Mouse (Mus musculus): ENCODE data around the gene Gm44502.

GRCm38 (mm10) chr15:89455642-89456041 lies 26.1 kb upstream of the Gm44502 start:
- TF ChIP-seq GATA1 (IDR thresholded peaks at IDR 0.05; ENCODE audit: low read length) (no peak), TAL1 (IDR thresholded peaks at IDR 0.05; ENCODE audit: low read length) (no peak)
